Mouse (Mus musculus): ENCODE data around the gene Sorbs1. TPM values are rescaled to one million over a fixed set of nuclear protein-coding genes. Genes with fewer than 3 reads are reported as not detected.

Sorbs1 gene
- polyA plus RNA-seq, 1 experiment: 84.4 TPM

- TF ChIP-seq CTCF (IDR thresholded peaks at IDR 0.05; ENCODE audit: low read depth, low read length) (no peak), EP300 (IDR thresholded peaks at IDR 0.05; ENCODE audit: insufficient read depth, low read depth, low read length) (no peak), POLR2A (IDR thresholded peaks at IDR 0.05; ENCODE audit: insufficient read depth, low read length) (no peak)
- no peaks in the 10 kb centered on the region for H3K4me1 ChIP-seq (ENCODE audit: control insufficient read depth, insufficient read depth, low read length)
- H3K27ac ChIP-seq (ENCODE audit: insufficient read depth, low read length): no peak overlapping the region
- no peak overlapping the region for H3K4me3 ChIP-seq (ENCODE audit: low read depth, low read length)
- no peak overlapping the region for H3K9ac ChIP-seq (ENCODE audit: low read depth, poor library complexity, severe bottlenecking)
- no peaks in the 10 kb centered on the region for H3K9me3 ChIP-seq (replicated peaks; ENCODE audit: control insufficient read depth, insufficient read depth, low read length, poor library complexity, severe bottlenecking)
- no peaks in the 10 kb centered on the region for H3K27me3 ChIP-seq (ENCODE audit: control insufficient read depth, insufficient read depth, low read length, poor library complexity, severe bottlenecking)
- no peaks in the 10 kb centered on the region for H3K36me3 ChIP-seq (ENCODE audit: control insufficient read depth, insufficient read depth, low read length, poor library complexity, severe bottlenecking)
These were observed 135.9 kb downstream of the Sorbs1 start for GRCm38 (mm10) chr19:40377632-40378031.

- Histone ChIP-seq H3K9ac (ENCODE audit: low read depth, poor library complexity, severe bottlenecking) (no peak overlapping the region), H3K36me3 (ENCODE audit: control insufficient read depth, insufficient read depth, low read length, poor library complexity, severe bottlenecking) (no peaks in the 10 kb centered on the region), H3K9me3 (replicated peaks; ENCODE audit: control insufficient read depth, insufficient read depth, low read length, poor library complexity, severe bottlenecking) (no peaks in the 10 kb centered on the region), H3K4me1 (ENCODE audit: control insufficient read depth, insufficient read depth, low read length) (no peaks in the 10 kb centered on the region), H3K4me3 (ENCODE audit: low read depth, low read length) (no peak overlapping the region), H3K27ac (ENCODE audit: insufficient read depth, low read length) (no peak overlapping the region), H3K27me3 (ENCODE audit: control insufficient read depth, insufficient read depth, low read length, poor library complexity, severe bottlenecking) (no peaks in the 10 kb centered on the region)
- no peak for TF ChIP-seq EP300 (IDR thresholded peaks at IDR 0.05; ENCODE audit: insufficient read depth, low read depth, low read length)
- TF ChIP-seq POLR2A (IDR thresholded peaks at IDR 0.05; ENCODE audit: insufficient read depth, low read length): no peak
- TF ChIP-seq CTCF (IDR thresholded peaks at IDR 0.05; ENCODE audit: low read depth, low read length): no peak
These were observed 136.9 kb downstream of the Sorbs1 start for GRCm38 (mm10) chr19:40376566-40377281.

GRCm38 (mm10) chr19:40374720-40375119 lies 138.9 kb downstream of the Sorbs1 start:
- no peak for TF ChIP-seq CTCF (IDR thresholded peaks at IDR 0.05; ENCODE audit: low read depth, low read length)
- no peak for TF ChIP-seq EP300 (IDR thresholded peaks at IDR 0.05; ENCODE audit: insufficient read depth, low read depth, low read length)
- no peak for TF ChIP-seq POLR2A (IDR thresholded peaks at IDR 0.05; ENCODE audit: insufficient read depth, low read length)
- Histone ChIP-seq H3K4me3 (ENCODE audit: low read depth, low read length) (no peak overlapping the region), H3K4me1 (ENCODE audit: control insufficient read depth, insufficient read depth, low read length) (no peaks in the 10 kb centered on the region), H3K27me3 (ENCODE audit: control insufficient read depth, insufficient read depth, low read length, poor library complexity, severe bottlenecking) (no peaks in the 10 kb centered on the region), H3K9me3 (replicated peaks; ENCODE audit: control insufficient read depth, insufficient read depth, low read length, poor library complexity, severe bottlenecking) (no peaks in the 10 kb centered on the region), H3K27ac (ENCODE audit: insufficient read depth, low read length) (no peak overlapping the region), H3K9ac (ENCODE audit: low read depth, poor library complexity, severe bottlenecking) (no peak overlapping the region), H3K36me3 (ENCODE audit: control insufficient read depth, insufficient read depth, low read length, poor library complexity, severe bottlenecking) (no peaks in the 10 kb centered on the region)

- H3K9me3 ChIP-seq (replicated peaks; ENCODE audit: control insufficient read depth, insufficient read depth, low read length, poor library complexity, severe bottlenecking): no peaks in the 10 kb centered on the region
- TF ChIP-seq EP300 (IDR thresholded peaks at IDR 0.05; ENCODE audit: insufficient read depth, low read depth, low read length) (no peak), POLR2A (IDR thresholded peaks at IDR 0.05; ENCODE audit: insufficient read depth, low read length) (no peak), CTCF (IDR thresholded peaks at IDR 0.05; ENCODE audit: low read depth, low read length) (no peak)
These were observed 140.9 kb downstream of the Sorbs1 start for GRCm38 (mm10) chr19:40372679-40373078.

GRCm38 (mm10) chr19:40371866-40372265 lies 141.7 kb downstream of the Sorbs1 start:
- H3K36me3 ChIP-seq (ENCODE audit: control insufficient read depth, insufficient read depth, low read length, poor library complexity, severe bottlenecking): no peaks in the 10 kb centered on the region
- H3K27ac ChIP-seq (ENCODE audit: insufficient read depth, low read length): no peak overlapping the region
- no peak overlapping the region for H3K9ac ChIP-seq (ENCODE audit: low read depth, poor library complexity, severe bottlenecking)
- no peaks in the 10 kb centered on the region for H3K9me3 ChIP-seq (replicated peaks; ENCODE audit: control insufficient read depth, insufficient read depth, low read length, poor library complexity, severe bottlenecking)
- TF ChIP-seq EP300 (IDR thresholded peaks at IDR 0.05; ENCODE audit: insufficient read depth, low read depth, low read length) (no peak), POLR2A (IDR thresholded peaks at IDR 0.05; ENCODE audit: insufficient read depth, low read length) (no peak)
- H3K4me1 ChIP-seq (ENCODE audit: control insufficient read depth, insufficient read depth, low read length): no peaks in the 10 kb centered on the region
- H3K27me3 ChIP-seq (ENCODE audit: control insufficient read depth, insufficient read depth, low read length, poor library complexity, severe bottlenecking): no peaks in the 10 kb centered on the region
- H3K4me3 ChIP-seq (ENCODE audit: low read depth, low read length): no peak overlapping the region

More at GRCm38 (mm10) chr19:40372679-40373078, 140.9 kb downstream of the Sorbs1 start:
- no peak overlapping the region for H3K9ac ChIP-seq (ENCODE audit: low read depth, poor library complexity, severe bottlenecking)
- no peak overlapping the region for H3K27ac ChIP-seq (ENCODE audit: insufficient read depth, low read length)
- H3K36me3 ChIP-seq (ENCODE audit: control insufficient read depth, insufficient read depth, low read length, poor library complexity, severe bottlenecking): no peaks in the 10 kb centered on the region
- no peaks in the 10 kb centered on the region for H3K4me1 ChIP-seq (ENCODE audit: control insufficient read depth, insufficient read depth, low read length)
- H3K4me3 ChIP-seq (ENCODE audit: low read depth, low read length): no peak overlapping the region
- H3K27me3 ChIP-seq (ENCODE audit: control insufficient read depth, insufficient read depth, low read length, poor library complexity, severe bottlenecking): no peaks in the 10 kb centered on the region
